19 mouse cellular contexts compared by ENCODE assay signal in genomic region chr4:8949537-8949936, GRCm38 (mm10).
"Had no signal": no experiment of that assay in that cellular context is flagged by ENCODE, and none has a peak within 500 bp of the region (broad histone marks: within the 10 kb centered on the region; RNA-seq: fewer than 3 reads in every experiment).

No protein-coding gene starts in this region.

- DNase-seq: kidney, adult 11 months; kidney, adult 8-10 months; kidney, postnatal 14 days; layer of hippocampus, adult 9-11 months; liver; liver, embryonic 13.5 days; lung, adult 2 months; lung, postnatal 10 days; lung, postnatal 36 days; midbrain, embryonic 14.5 days; thymus, adult 18-20 months; thymus, postnatal 14 days; thymus, postnatal 4 days had no signal

- H3K4me3 ChIP-seq: layer of hippocampus, adult 2 months; limb, embryonic 10.5 days; limb, embryonic 13.5 days; liver, embryonic 13.5 days; megakaryocyte, embryonic 14.5 days; neural tube, embryonic 13.5 days had no signal

- H3K9ac ChIP-seq: limb, embryonic 13.5 days; liver, embryonic 13.5 days; neural tube, embryonic 13.5 days had no signal

- H3K36me3 ChIP-seq: limb, embryonic 10.5 days; limb, embryonic 13.5 days; liver, embryonic 13.5 days; neural tube, embryonic 13.5 days had no signal

- H3K4me1 ChIP-seq: liver, embryonic 13.5 days had no signal

- H3K27ac ChIP-seq: layer of hippocampus, adult 2 months; limb, embryonic 10.5 days; limb, embryonic 13.5 days; liver, embryonic 13.5 days; neural tube, embryonic 13.5 days had no signal

- H3K27me3 ChIP-seq: limb, embryonic 13.5 days; liver, embryonic 13.5 days; neural tube, embryonic 13.5 days had no signal

- H3K4me2 ChIP-seq: limb, embryonic 13.5 days; liver, embryonic 13.5 days; midbrain, embryonic 11.5 days; neural tube, embryonic 13.5 days had no signal

- H3K9me3 ChIP-seq: limb, embryonic 10.5 days; limb, embryonic 13.5 days; liver, embryonic 13.5 days; neural tube, embryonic 13.5 days had no signal
